Mouse (Mus musculus) liver, embryonic 14.5 days (tissue): Measurements from ENCODE around the gene Hspa12a.

Experiments used
- CTCF ChIP-seq: IDR thresholded peaks from 2 replicates; pipeline ENCODE4 v1.5.1; 2016; ENCODE audit warnings: antibody characterized with exemption, low read depth, control low read depth
- EP300 ChIP-seq: IDR thresholded peaks from 2 replicates; pipeline ENCODE4 v1.6.1; 2016; ENCODE audit warnings: antibody characterized with exemption, low read depth

- no peak for TF ChIP-seq CTCF
- TF ChIP-seq EP300 = no peak
Observed at GRCm38 (mm10) chr19:58963011-58963410, 19.6 kb upstream of the Hspa12a start.
